Mouse (Mus musculus) forebrain, embryonic 14.5 days (tissue): ENCODE results near the gene Eif4g1. TPM values are rescaled to one million over a fixed set of nuclear protein-coding genes. Genes with fewer than 3 reads are reported as not detected.

Experiments used
- ATAC-seq: fragments of 200-750 bp; cut with Nextera tagmentation; 2 replicates; pipeline ENCODE4 v1.8.0; 2017; ENCODE audit warnings: mild to moderate bottlenecking, moderate library complexity
- DNase-seq: peaks from one replicate; pipeline ENCODE4 v3.0.0-alpha.2; 2015; ENCODE audit warnings: low spot score
- H3K27ac ChIP-seq: fragments of 300-500 bp; sonication (generic); 2 replicates; pipeline ENCODE4 v1.5.1; 2014; ENCODE audit warnings: low read depth, mild to moderate bottlenecking, control low read depth, low read length, moderate library complexity
- H3K27me3 ChIP-seq: fragments of 300-500 bp; sonication (generic); replicated peaks from 2 replicates; pipeline ENCODE4 v1.6.1; 2014; ENCODE audit warnings: low read length, control low read depth, mixed read lengths; ENCODE audit not compliant: control insufficient read depth, insufficient read depth
- H3K36me3 ChIP-seq: fragments of 300-500 bp; sonication (generic); 2 replicates; pipeline ENCODE4 v1.6.1; 2014; ENCODE audit warnings: low read length, control low read depth; ENCODE audit not compliant: control insufficient read depth, insufficient read depth
- H3K4me1 ChIP-seq: fragments of 300-500 bp; sonication (generic); 2 replicates; pipeline ENCODE4 v1.6.1; 2014; ENCODE audit warnings: antibody characterized with exemption, low read length, control low read depth; ENCODE audit not compliant: control insufficient read depth, insufficient read depth
- H3K4me2 ChIP-seq: fragments of 300-500 bp; sonication (generic); 2 replicates; pipeline ENCODE4 v1.6.1; 2014; ENCODE audit warnings: mild to moderate bottlenecking, control low read depth, low read length
- H3K4me3 ChIP-seq: fragments of 300-500 bp; sonication (generic); 2 replicates; pipeline ENCODE4 v1.5.1; 2014; ENCODE audit warnings: low read depth, low read length, control low read depth
- H3K9ac ChIP-seq: fragments of 300-500 bp; sonication (generic); 2 replicates; pipeline ENCODE4 v1.6.1; 2014; ENCODE audit warnings: mild to moderate bottlenecking, low read length, control low read depth, moderate library complexity
- H3K9me3 ChIP-seq: fragments of 300-500 bp; sonication (generic); replicated peaks from 2 replicates; pipeline ENCODE4 v1.6.1; 2016; ENCODE audit warnings: low read length, control low read depth, mixed read lengths; ENCODE audit not compliant: control insufficient read depth
- whole genome bisulfite sequencing: fragments of 180-500 bp; shearing (Covaris S2); extraction: QIAGEN DNeasy Blood & Tissue Kit; methylation state at CpG from one replicate; pipeline ENCODE4 v1.1.7; 2014; 5-methylcytosine and 5-hydroxymethylcytosine counted together
- polyA plus RNA-seq: library from polyadenylated mRNA; unstranded; fragments of >200 nt; fragmentation: Nextera tagmentation; extraction: Ambion mirVana; gene quantifications from 2 replicates; pipeline ENCODE4 v1.2.1, GENCODE M21; 2014

Gene Eif4g1
- polyA plus RNA-seq, 1 experiment from 2014 or later: 97.6 TPM

DNA sequence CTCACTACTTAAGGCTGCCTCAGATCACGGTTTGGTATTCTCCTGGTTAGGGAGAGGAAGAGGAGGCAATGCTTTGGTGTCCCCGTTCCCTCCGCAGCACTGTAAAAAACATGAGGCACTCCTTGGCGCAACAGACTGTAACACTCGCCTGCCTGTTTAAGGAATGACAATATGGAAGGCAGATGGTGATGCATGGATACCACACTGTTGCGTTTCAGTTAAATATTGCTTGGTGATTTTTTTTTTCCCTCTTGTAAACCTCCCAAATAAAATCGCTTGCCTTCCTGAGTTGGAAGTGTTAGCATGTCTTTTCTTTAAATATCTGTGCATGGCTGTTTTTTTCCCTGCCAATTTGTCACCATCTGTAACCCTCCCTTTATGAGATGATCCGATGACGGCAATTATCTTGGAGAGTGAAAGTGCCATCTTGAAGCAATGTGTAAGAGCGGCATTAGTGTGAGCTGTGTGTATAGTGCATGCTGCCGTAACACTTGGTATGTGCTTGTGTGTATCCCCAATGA, 39.2 kb upstream of the Eif4g1 start:
- H3K27me3 ChIP-seq: no peaks in the 10 kb centered on the region
- ATAC-seq: peak; percentile 70; the same call in 1 of the 2 replicates

DNA sequence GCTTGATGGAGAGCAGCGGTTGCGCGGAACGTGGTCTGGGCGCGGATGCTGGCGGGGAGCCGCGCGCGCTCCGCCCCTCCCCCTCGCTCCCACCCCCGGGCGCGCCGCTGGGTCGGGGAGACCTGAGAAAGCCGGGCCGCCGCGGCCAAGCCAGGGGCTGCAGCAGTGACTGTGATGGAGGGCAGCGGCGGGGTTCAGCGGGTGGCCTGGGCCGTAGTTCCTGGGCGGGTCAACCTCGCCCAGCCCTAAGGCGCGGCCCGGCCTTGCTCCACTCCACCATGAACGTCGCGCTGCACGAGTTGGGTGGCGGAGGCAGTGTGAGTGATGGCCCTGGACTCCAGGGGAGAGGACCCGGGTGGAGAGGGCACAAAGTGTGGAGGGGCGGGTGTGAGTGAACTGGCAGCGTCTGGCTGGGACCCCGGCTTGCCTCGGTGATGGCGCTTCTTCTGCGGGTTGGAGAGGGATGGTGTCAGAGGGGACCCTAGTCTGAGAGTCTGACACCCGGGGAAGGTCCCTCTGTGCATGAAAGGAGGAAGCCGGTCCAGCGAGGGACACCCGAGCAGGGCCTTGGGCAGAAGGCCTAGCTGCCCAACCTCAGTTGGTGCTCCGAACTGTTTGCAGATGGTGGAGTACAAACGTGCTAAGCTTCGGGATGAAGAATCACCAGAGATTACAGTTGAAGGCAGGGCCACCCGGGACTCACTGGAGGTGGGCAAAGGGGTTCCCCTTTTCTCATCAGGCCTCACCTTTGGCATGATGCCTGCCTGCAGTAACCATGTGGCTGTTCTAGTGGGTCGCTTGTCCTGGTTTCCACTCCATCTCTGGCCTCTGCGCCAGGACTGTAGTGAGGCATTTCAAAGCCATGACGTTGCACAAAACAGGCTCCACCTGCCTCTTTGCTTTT, 38.1 kb upstream of the Eif4g1 start, which contains the start of gene Ece2:
Gene Ece2, plus strand, starts transcription at position 98 of the 904 bp plus-strand sequence.
- H3K27ac ChIP-seq: peak within 1 kb of the TSS; percentile 44; the same call in 1 of the 2 replicates
- H3K36me3 ChIP-seq: 0 out of 2 replicates have a peak, but pooled peaks cover 6% of the 10 kb centered on the region
- ATAC-seq (peak; percentile 66), DNase-seq (peak; percentile 53)
- H3K4me1 ChIP-seq: no peaks in the 10 kb centered on the region
- 7% methylated on average over 52 of the region's 54 CpGs for WGBS
- H3K4me2 ChIP-seq: peak within 1 kb of the TSS; percentile 97
- H3K27me3 ChIP-seq: no peaks in the 10 kb centered on the region
- H3K9me3 ChIP-seq: no peaks in the 10 kb centered on the region
- H3K9ac ChIP-seq: peak within 1 kb of the TSS; percentile 81
- H3K4me3 ChIP-seq: peak within 1 kb of the TSS; percentile 54

More for the DNA sequence above, 39.2 kb upstream of the Eif4g1 start:
- Histone ChIP-seq H3K9ac (no peak overlapping the region; the same call in 1 of the 2 replicates), H3K36me3 (0 out of 2 replicates have a peak, but pooled peaks cover 6% of the 10 kb centered on the region), H3K27ac (no peak overlapping the region), H3K4me1 (no peaks in the 10 kb centered on the region), H3K9me3 (no peaks in the 10 kb centered on the region), H3K4me3 (peak overlapping the region; percentile 1; the same call in 1 of the 2 replicates), H3K4me2 (peak overlapping the region; percentile 97; the same call in 1 of the 2 replicates)
- DNase-seq: peak; percentile 76
- WGBS: 41% methylated on average over 11 of the region's 11 CpGs

DNA sequence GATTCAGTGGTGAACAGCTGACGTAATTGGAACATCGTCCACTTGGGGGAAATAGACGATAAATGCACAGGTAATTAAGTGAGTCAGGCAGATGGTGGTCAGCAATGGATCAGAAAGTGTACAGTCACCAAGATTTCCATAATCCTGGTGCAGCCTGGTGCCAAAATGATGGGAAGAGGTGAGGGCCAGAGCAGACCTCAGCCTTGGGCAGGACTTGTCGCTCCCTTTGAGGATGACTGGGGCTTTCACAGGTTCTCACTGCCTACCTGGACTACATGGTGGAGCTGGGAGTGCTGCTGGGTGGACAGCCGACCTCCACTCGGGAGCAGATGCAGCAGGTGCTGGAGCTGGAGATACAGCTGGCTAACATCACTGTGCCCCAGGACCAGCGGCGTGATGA, 30.7 kb upstream of the Eif4g1 start:
- 85% methylated on average over 8 of the region's 8 CpGs for WGBS

DNA sequence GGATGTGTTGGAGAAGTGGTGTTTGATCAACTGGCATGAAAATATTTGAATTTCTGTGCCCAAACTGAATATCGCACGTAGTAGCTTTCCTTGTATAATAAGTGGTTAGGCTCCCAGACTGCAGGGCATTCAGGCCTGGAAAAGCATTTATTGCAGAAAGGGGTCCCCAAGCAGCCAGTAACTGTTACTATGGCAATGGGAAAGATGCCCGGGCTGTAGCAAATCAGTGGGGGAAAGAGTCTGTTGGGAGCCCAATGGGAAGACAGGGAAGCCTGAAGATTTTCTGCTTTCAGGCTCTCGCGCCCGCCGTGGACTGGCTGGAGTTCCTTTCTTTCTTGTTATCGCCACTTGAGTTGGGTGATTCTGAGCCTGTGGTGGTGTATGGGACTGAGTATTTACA, 29.7 kb upstream of the Eif4g1 start:
- no peaks in the 10 kb centered on the region for H3K36me3 ChIP-seq
- H3K9ac ChIP-seq: peak overlapping the region; percentile 21; the same call in 1 of the 2 replicates
- peak; percentile 68; the same call in 1 of the 2 replicates for ATAC-seq
- H3K4me1 ChIP-seq: peaks cover 4% of the 10 kb centered on the region; the same call in 1 of the 2 replicates
- H3K27me3 ChIP-seq: no peaks in the 10 kb centered on the region
- H3K27ac ChIP-seq: no peak overlapping the region
- no peak overlapping the region for H3K4me3 ChIP-seq
- H3K4me2 ChIP-seq: peak overlapping the region; percentile 28; the same call in 1 of the 2 replicates
- 57% methylated on average over 8 of the region's 8 CpGs for WGBS
- peak; percentile 86 for DNase-seq
- H3K9me3 ChIP-seq: no peaks in the 10 kb centered on the region

More for the DNA sequence above, 30.7 kb upstream of the Eif4g1 start:
- Histone ChIP-seq H3K36me3 (0 out of 2 replicates have a peak, but pooled peaks cover 3% of the 10 kb centered on the region), H3K4me2 (no peak overlapping the region), H3K4me3 (no peak overlapping the region), H3K27me3 (no peaks in the 10 kb centered on the region), H3K9me3 (no peaks in the 10 kb centered on the region), H3K27ac (no peak overlapping the region), H3K4me1 (peaks cover 4% of the 10 kb centered on the region; the same call in 1 of the 2 replicates), H3K9ac (no peak overlapping the region)
- DNase-seq (no peak), ATAC-seq (no peak)

DNA sequence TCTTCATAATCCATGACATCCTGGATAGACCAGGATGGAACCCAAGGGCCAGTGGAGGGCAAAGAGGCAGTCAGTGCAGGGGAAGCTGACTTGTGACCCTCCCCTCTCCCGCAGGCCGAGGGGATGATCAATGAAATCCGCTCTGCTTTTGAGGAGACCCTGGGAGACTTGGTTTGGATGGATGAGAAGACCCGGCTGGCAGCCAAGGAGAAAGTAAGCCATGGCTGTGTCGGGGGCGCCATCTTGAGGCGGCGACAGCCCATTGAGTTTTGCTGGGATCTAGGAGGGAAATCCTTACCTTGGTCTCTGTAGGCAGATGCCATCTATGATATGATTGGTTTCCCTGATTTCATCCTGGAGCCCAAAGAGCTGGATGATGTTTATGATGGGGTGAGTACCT, 26.0 kb upstream of the Eif4g1 start:
- DNase-seq (peak; percentile 86), ATAC-seq (peak; percentile 74)
- no peaks in the 10 kb centered on the region for H3K27me3 ChIP-seq
- H3K4me2 ChIP-seq: no peak overlapping the region
- H3K4me1 ChIP-seq: peaks cover 4% of the 10 kb centered on the region; the same call in 1 of the 2 replicates
- no peaks in the 10 kb centered on the region for H3K9me3 ChIP-seq
- no peaks in the 10 kb centered on the region for H3K36me3 ChIP-seq
- no peak overlapping the region for H3K4me3 ChIP-seq
- H3K27ac ChIP-seq: no peak overlapping the region
- H3K9ac ChIP-seq: no peak overlapping the region
- 3% methylated on average over 8 of the region's 8 CpGs for WGBS

DNA sequence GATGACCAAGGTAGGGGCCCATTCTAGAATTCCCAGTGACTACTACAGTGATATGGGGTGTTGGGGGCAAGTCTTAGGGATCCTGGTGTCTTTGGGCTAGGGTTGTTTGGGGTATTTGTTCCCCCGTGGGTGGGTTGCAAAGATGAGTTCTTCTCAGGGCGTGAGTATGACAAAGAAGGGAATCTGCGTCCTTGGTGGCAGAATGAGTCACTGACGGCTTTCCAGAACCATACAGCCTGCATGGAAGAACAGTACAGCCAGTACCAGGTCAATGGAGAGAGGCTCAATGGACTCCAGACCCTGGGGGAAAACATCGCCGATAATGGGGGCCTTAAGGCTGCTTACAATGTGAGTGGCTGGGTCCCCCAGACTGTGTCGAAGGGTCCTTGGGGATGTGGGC, 24.2 kb upstream of the Eif4g1 start:
- no peak overlapping the region for H3K4me2 ChIP-seq
- 89% methylated on average over 7 of the region's 7 CpGs for WGBS
- H3K27me3 ChIP-seq: no peaks in the 10 kb centered on the region
- H3K9me3 ChIP-seq: no peaks in the 10 kb centered on the region
- H3K36me3 ChIP-seq: no peaks in the 10 kb centered on the region
- H3K27ac ChIP-seq: no peak overlapping the region
- no peak for DNase-seq
- no peak overlapping the region for H3K4me3 ChIP-seq
- peaks cover 1% of the 10 kb centered on the region; the same call in 1 of the 2 replicates for H3K4me1 ChIP-seq
- no peak overlapping the region for H3K9ac ChIP-seq
- ATAC-seq: no peak

DNA sequence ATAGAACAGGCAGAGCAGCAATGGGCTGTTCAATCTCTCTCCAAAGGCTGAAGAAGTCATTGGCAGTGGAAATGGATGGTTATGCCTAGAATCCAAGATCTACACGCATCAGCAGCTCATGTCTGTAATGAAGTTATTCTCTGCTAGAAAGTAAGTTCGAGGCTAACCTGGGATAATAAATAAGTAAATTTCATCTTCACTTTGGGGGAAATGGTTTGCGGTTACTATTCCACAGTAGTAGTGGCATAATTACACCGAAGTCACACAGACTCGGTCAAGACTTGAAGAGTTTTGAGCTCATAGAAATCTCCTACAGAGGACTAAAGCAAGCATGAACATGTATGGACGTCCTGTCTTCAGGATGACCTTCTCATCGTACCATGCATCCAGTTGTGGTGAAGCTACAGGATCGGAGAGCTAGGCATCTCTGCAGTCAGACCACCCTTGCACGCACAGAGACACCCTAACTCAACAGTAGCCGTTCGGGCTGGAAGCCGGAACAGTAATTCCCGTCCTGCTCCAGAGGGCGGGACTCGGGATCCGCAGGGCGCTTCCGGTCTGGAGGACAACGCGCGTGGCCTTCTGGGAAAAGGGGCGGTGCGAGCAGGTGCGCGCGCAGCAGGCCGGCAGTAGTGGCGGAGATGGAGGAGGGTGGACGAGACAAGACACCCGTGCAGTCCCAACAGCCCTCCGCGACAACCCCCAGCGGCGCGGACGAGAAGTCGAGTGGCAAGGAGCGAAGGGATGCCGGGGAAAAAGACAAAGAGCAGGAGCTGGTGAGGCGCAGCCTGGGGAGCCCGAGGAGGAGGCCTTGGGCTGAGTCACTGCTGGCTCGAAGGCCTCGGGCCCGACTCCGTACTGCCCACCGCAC, 16.8 kb upstream of the Eif4g1 start, which contains the start of gene Psmd2:
Gene Psmd2, plus strand, starts transcription at position 577 of the 871 bp plus-strand sequence.
- DNase-seq (peak; percentile 97), ATAC-seq (peak; percentile 96)
- WGBS: 2% methylated on average over 37 of the region's 46 CpGs
- H3K27me3 ChIP-seq: no peaks in the 10 kb centered on the region
- H3K9ac ChIP-seq: peak within 1 kb of the TSS; percentile 92
- peak within 1 kb of the TSS; percentile 85 for H3K4me3 ChIP-seq
- H3K27ac ChIP-seq: peak within 1 kb of the TSS; percentile 68; the same call in 1 of the 2 replicates
- H3K36me3 ChIP-seq: peaks cover 23% of the 10 kb centered on the region
- H3K9me3 ChIP-seq: no peaks in the 10 kb centered on the region
- H3K4me2 ChIP-seq: peak within 1 kb of the TSS; percentile 94
- H3K4me1 ChIP-seq: peaks cover 13% of the 10 kb centered on the region; the same call in 1 of the 2 replicates

DNA sequence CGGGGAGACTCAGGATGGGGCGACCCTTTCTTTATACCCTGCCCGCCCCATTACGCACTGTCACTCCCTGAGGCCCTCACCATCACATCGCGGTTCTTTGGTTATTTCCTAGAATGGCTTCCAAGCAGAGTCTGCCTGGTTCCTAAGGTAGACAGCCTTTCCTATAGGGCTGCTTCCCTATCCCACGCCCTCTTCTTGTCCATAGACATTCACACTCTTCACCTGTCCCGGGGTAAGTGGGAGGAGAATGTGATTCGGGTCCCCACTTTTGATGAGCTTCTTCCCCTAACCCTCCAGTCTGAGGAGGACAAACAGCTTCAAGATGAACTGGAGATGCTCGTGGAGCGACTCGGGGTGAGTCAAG, 16.2 kb upstream of the Eif4g1 start:
- no peaks in the 10 kb centered on the region for H3K9me3 ChIP-seq
- peak overlapping the region; percentile 85 for H3K4me3 ChIP-seq
- peak overlapping the region; percentile 92 for H3K9ac ChIP-seq
- no peaks in the 10 kb centered on the region for H3K27me3 ChIP-seq
- 0 out of 2 replicates have a peak overlapping the region, but pooled peaks have one; percentile 68 for H3K27ac ChIP-seq
- 12% methylated on average over 11 of the region's 12 CpGs for WGBS
- H3K4me1 ChIP-seq: peaks cover 13% of the 10 kb centered on the region; the same call in 1 of the 2 replicates
- peaks cover 29% of the 10 kb centered on the region for H3K36me3 ChIP-seq
- no peak for ATAC-seq
- H3K4me2 ChIP-seq: peak overlapping the region; percentile 94
- DNase-seq: no peak
